Comparison of ENCODE assay signal across 12 mouse cellular contexts in the genomic region with DNA sequence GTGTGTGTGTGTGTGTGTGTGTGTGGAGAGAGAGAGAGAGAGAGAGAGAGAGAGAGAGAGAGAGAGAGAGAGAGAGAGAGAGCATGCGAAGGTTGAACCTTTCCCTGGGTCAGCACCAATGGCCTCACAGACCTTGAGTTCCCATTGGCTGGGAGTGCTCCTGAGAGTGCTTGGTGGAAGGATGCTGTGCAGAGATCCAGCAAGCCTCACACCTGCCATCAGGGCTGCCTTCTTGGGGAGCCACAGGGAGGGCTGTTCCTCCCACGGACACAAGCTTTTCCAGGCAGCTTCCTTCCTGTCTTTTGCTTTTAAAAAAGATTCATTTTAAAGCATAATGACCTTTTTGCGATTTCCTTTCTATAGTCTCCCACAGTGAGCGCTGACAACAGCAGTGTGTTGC.
DNase-seq lines count a peak whose midpoint lies in the region; TF ChIP-seq lines count a peak whose summit lies in the region.
"Had no signal": no experiment of that assay in that cellular context is flagged by ENCODE, and none has a peak within 500 bp of the region (broad histone marks: within the 10 kb centered on the region; RNA-seq: fewer than 3 reads in every experiment).

No protein-coding gene starts in this region.

- no peak overlapping the region for H3K27ac ChIP-seq in left cerebral cortex, adult 2 months
- H3K27ac ChIP-seq: kidney, embryonic 15.5 days; liver, embryonic 13.5 days had no signal

- H3K4me3 ChIP-seq in left cerebral cortex, adult 2 months: no peak overlapping the region
- H3K4me3 ChIP-seq: kidney, embryonic 15.5 days; liver, embryonic 13.5 days had no signal

- no peak for TF ChIP-seq CTCF in left cerebral cortex, adult 2 months (IDR thresholded peaks at IDR 0.05)

- DNase-seq in embryo, embryonic 10 days (ENCODE audit: low spot score): peak; percentile 10
- no peak for DNase-seq in embryo, embryonic 9.5 days (ENCODE audit: extremely low spot score)
- DNase-seq in left cerebral cortex, adult 2 months (ENCODE audit: extremely low spot score in 1 of 2, low spot score in 2 of 2): peak; percentile 25 to 26
- no peak for DNase-seq in left cerebral cortex, postnatal 10 days (ENCODE audit: extremely low spot score in 1 of 2, low spot score in 2 of 2)
- peak; percentile 18 to 22 for DNase-seq in frontal cortex, postnatal 14 days (ENCODE audit: low spot score in 2 of 2)
- DNase-seq in right cerebral cortex, postnatal 10 days (ENCODE audit: low spot score in 2 of 2): peak; percentile 36 to 48
- DNase-seq in B cell, adult 2 months: no peak
- no peak for DNase-seq in natural killer cell, adult 2 months (ENCODE audit: low spot score in 2 of 2)
- DNase-seq: cerebellum, postnatal 36 days; layer of hippocampus, postnatal 36 days; liver, embryonic 13.5 days had no signal

- intact Hi-C loops in left cerebral cortex, adult 2 months (cut with DNase I): no loop called here
- intact Hi-C loops in left cerebral cortex, postnatal 10 days (cut with DNase I): no loop called here

Comparison
In these comparisons a context has a peak if more than half of its experiments do, and no peak if none do; other contexts are left out.
1. DNase-seq: peak in embryo, embryonic 10 days (single experiment), left cerebral cortex, adult 2 months (2 of 2), frontal cortex, postnatal 14 days (2 of 2) and right cerebral cortex, postnatal 10 days (2 of 2); none in embryo, embryonic 9.5 days (single experiment), left cerebral cortex, postnatal 10 days (0 of 2), B cell, adult 2 months (0 of 2) and natural killer cell, adult 2 months (0 of 2).